Mouse (Mus musculus) CH12.LX (cell line): ENCODE results near the gene Gm20388.
A peak's percentile ranks its signal among the peaks of the same experiment; 100 is the strongest.

ENCODE experiments used
- CHD1 ChIP-seq: IDR thresholded peaks from 2 replicates; pipeline ENCODE4 v1.6.1; 2012; ENCODE audit warnings: low read depth, low read length, improper control_type of control experiment, inconsistent platforms
- CTCF ChIP-seq, 2 experiments: IDR thresholded peaks in 1 of 2; conservative IDR thresholded peaks in 1 of 2; 2 replicates each; pipeline ENCODE4 v1.5.1; 2011 to 2012; ENCODE audit warnings: low read depth in 2 of 2, low read length in 2 of 2, improper control_type of control experiment in 1 of 2, inconsistent platforms in 1 of 2, mild to moderate bottlenecking in 1 of 2, moderate library complexity in 1 of 2
- EP300 ChIP-seq: IDR thresholded peaks from 2 replicates; pipeline ENCODE4 v1.6.1; 2011; ENCODE audit warnings: low read length, improper control_type of control experiment
- TBP ChIP-seq: conservative IDR thresholded peaks from 2 replicates; pipeline ENCODE4 v1.6.1; 2011; ENCODE audit warnings: low read depth, low read length, improper control_type of control experiment
- UBTF ChIP-seq: IDR thresholded peaks from 2 replicates; pipeline ENCODE4 v1.6.1; 2012; ENCODE audit warnings: low read depth, mild to moderate bottlenecking, inconsistent platforms, low read length, improper control_type of control experiment, moderate library complexity

- no peak; the same call in 1 of the 2 replicates for TF ChIP-seq TBP
- no peak for TF ChIP-seq CHD1
- 0 out of 2 replicates have a peak, but pooled peaks have one; percentile 42 for TF ChIP-seq UBTF
- TF ChIP-seq CTCF (conservative IDR thresholded peaks at IDR 0.05 in 1 of 2, IDR thresholded peaks at IDR 0.05 in 1 of 2; ENCODE audit: low read depth in 2 of 2, low read length in 2 of 2): peak; percentile 82 to 98
- no peak for TF ChIP-seq EP300
These were observed 1930.6 kb downstream of the Gm20388 start for GRCm38 (mm10) chr8:121841242-121841641.
